Mouse (Mus musculus): ENCODE results near the gene Rrp9. TPM values are rescaled to one million over a fixed set of nuclear protein-coding genes. Genes with fewer than 3 reads are reported as not detected.

Gene Rrp9
- total and polyA plus RNA-seq, 3 experiments, result 315 to 395 TPM; not detected in 1

DNA sequence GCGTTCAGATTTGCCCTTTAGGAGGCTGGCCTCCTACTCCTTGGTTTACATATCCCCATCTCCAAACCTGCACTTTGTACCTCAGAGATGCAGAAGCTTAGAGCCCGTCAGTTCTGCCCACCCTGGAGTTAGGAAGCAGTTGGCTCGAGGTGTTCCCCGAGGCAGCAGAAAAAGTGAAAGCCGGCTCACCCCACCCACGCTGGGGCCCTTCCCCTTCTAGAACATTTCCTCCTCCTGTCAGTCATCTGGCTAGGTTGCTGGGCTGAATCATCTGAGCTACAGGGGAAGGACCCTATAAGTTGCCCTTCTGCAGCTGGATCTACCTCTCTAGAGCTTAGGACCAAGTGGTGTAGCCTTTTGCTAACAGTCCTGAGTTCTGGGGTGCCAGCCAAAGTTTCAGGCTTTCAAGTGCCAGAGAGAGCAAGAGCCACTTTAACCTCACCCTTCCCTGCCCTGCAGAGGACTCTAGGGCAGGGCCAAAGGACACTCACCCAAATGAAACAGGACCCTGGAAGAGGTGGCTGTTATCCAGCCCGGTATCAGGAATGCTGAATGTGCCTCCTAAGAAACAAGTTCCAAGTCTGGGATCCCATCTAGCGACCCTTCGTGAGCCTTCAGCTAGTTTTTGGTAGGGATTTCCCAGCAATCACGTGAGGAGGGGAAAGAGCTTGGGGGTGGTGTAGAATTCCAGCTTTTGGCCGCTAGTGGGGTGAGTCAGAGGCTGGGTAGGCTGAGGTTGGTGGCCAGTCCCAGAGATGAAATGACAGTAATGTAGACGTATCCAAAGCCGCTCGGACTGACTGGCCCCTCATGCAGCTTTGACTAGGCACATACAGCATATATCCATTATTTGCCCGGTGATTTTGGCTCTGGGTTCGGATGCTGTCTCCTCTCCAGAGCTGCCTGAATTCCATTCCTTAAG, 500 bp downstream of the Rrp9 start:
- DNase-seq (ENCODE audit: low read depth, low spot score), result peak; percentile 86
- no peaks in the 10 kb centered on the region for H3K27me3 ChIP-seq (ENCODE audit: control insufficient read depth in 1 of 2, insufficient read depth in 2 of 2, low read length in 2 of 2)
- H3K4me3 ChIP-seq (ENCODE audit: control insufficient read depth in 1 of 2, insufficient read depth in 1 of 2, low read depth in 2 of 2, low read length in 2 of 2), result peak overlapping the region; percentile 64 to 97
- no peaks in the 10 kb centered on the region for H3K9me3 ChIP-seq (replicated peaks; ENCODE audit: insufficient read depth, low read length)
- peak overlapping the region; percentile 58 for H3K9ac ChIP-seq (ENCODE audit: control insufficient read depth, low read depth, low read length, poor library complexity, severe bottlenecking)
- peaks cover 0 to 3% of the 10 kb centered on the region in 2 experiments; a peak in 3 of 4 replicates for H3K36me3 ChIP-seq (ENCODE audit: control insufficient read depth in 1 of 2, insufficient read depth in 2 of 2, low read length in 2 of 2)
- H3K79me2 ChIP-seq (ENCODE audit: control insufficient read depth, insufficient read depth, low read length, poor library complexity), result peaks cover 27% of the 10 kb centered on the region
- TF ChIP-seq E2F4 (IDR thresholded peaks at IDR 0.05; ENCODE audit: borderline replicate concordance, low read depth, low read length) (no peak), MEF2A (IDR thresholded peaks at IDR 0.05; ENCODE audit: extremely low read depth, insufficient replicate concordance, low read depth, low read length, poor library complexity, severe bottlenecking) (no peak), MYC (IDR thresholded peaks at IDR 0.05; ENCODE audit: low read depth, low read length) (no peak), BHLHE40 (IDR thresholded peaks at IDR 0.05; ENCODE audit: borderline replicate concordance, low read depth, low read length) (peak; percentile 37; the same call in 1 of the 2 replicates), ETS1 (IDR thresholded peaks at IDR 0.05; ENCODE audit: low read depth, low read length) (no peak), TAL1 (IDR thresholded peaks at IDR 0.05; ENCODE audit: low read length) (no peak), MYB (IDR thresholded peaks at IDR 0.05; ENCODE audit: low read depth, low read length) (no peak), TBP (IDR thresholded peaks at IDR 0.05; ENCODE audit: low read depth, low read length) (peak; percentile 18; the same call in 1 of the 2 replicates), USF1 (IDR thresholded peaks at IDR 0.05; ENCODE audit: low read depth, low read length) (0 out of 2 replicates have a peak, but pooled peaks have one; percentile 12), JUND (IDR thresholded peaks at IDR 0.05; ENCODE audit: low read depth, low read length) (no peak), KAT2A (conservative IDR thresholded peaks at IDR 0.05; ENCODE audit: low read depth, low read length) (no peak), NRF1 (IDR thresholded peaks at IDR 0.05; ENCODE audit: insufficient read depth, low read depth, low read length, poor library complexity, severe bottlenecking) (no peak), TCF12 (IDR thresholded peaks at IDR 0.05; ENCODE audit: low read depth, low read length) (no peak), SIN3A (IDR thresholded peaks at IDR 0.05; ENCODE audit: low read length) (peak; percentile 79), ZNF384 (IDR thresholded peaks at IDR 0.05; ENCODE audit: low read depth, low read length) (no peak), CHD2 (IDR thresholded peaks at IDR 0.05; ENCODE audit: low read length) (no peak), ZMIZ1 (IDR thresholded peaks at IDR 0.05; ENCODE audit: low read depth, low read length) (no peak), POLR2AphosphoS5 (IDR thresholded peaks at IDR 0.05; ENCODE audit: borderline replicate concordance, low read depth, low read length) (no peak), RCOR1 (IDR thresholded peaks at IDR 0.05; ENCODE audit: low read depth, low read length) (no peak), POLR2A (IDR thresholded peaks at IDR 0.05; ENCODE audit: control insufficient read depth in 1 of 2, insufficient read depth in 1 of 2, low read depth in 1 of 2, low read length in 2 of 2, poor library complexity in 1 of 2) (no peak; a peak in 1 of 4 replicates), ZC3H11A (IDR thresholded peaks at IDR 0.05; ENCODE audit: low read depth, low read length) (no peak), MXI1 (IDR thresholded peaks at IDR 0.05; ENCODE audit: low read depth, low read length) (peak; percentile 66), CHD1 (IDR thresholded peaks at IDR 0.05; ENCODE audit: low read depth, low read length) (0 out of 2 replicates have a peak, but pooled peaks have one; percentile 69), MAZ (IDR thresholded peaks at IDR 0.05; ENCODE audit: low read depth, low read length) (0 out of 2 replicates have a peak, but pooled peaks have one; percentile 40), NELFE (IDR thresholded peaks at IDR 0.05; ENCODE audit: low read depth, low read length) (peak; percentile 34; the same call in 1 of the 2 replicates), CTCF (IDR thresholded peaks at IDR 0.05 in 2 of 3, conservative IDR thresholded peaks at IDR 0.05 in 1 of 3; ENCODE audit: control insufficient read depth in 1 of 3, insufficient read depth in 1 of 3, low read depth in 2 of 3, low read length in 3 of 3, poor library complexity in 1 of 3, severe bottlenecking in 1 of 3) (no peak)
- H3K4me1 ChIP-seq (ENCODE audit: control insufficient read depth in 1 of 2, insufficient read depth in 2 of 2, low read length in 2 of 2), result peaks cover 0 to 11% of the 10 kb centered on the region in 2 experiments; a peak in 3 of 4 replicates
- peak overlapping the region; percentile 13; the same call in 1 of the 2 replicates for H3K27ac ChIP-seq (ENCODE audit: control insufficient read depth, low read depth, low read length)
